Mouse (Mus musculus) embryonic facial prominence, embryonic 13.5 days (tissue): Measurements from ENCODE around the gene Sap30bp. TPM values are rescaled to one million over a fixed set of nuclear protein-coding genes. Genes with fewer than 3 reads are reported as not detected.

Experiments used
- ATAC-seq: fragments of 200-750 bp; cut with Nextera tagmentation; 2 replicates; pipeline ENCODE4 v1.8.0; 2017; ENCODE audit warnings: low read depth; ENCODE audit not compliant: insufficient number of reproducible peaks, insufficient read depth, low FRiP score, low TSS enrichment
- H3K27ac ChIP-seq: fragments of 300-500 bp; sonication (generic); 2 replicates; pipeline ENCODE4 v1.5.1; 2015; ENCODE audit warnings: moderate library complexity, mild to moderate bottlenecking, inconsistent platforms
- H3K27me3 ChIP-seq: fragments of 300-500 bp; sonication (generic); 2 replicates; pipeline ENCODE4 v1.6.1; 2015; ENCODE audit warnings: mild to moderate bottlenecking, inconsistent platforms
- H3K36me3 ChIP-seq: fragments of 300-500 bp; sonication (generic); 2 replicates; pipeline ENCODE4 v1.6.1; 2015; ENCODE audit warnings: mild to moderate bottlenecking, inconsistent platforms
- H3K4me1 ChIP-seq: fragments of 300-500 bp; sonication (generic); 2 replicates; pipeline ENCODE4 v1.6.1; 2015; ENCODE audit warnings: inconsistent platforms
- H3K4me2 ChIP-seq: fragments of 300-500 bp; sonication (generic); 2 replicates; pipeline ENCODE4 v1.6.1; 2015; ENCODE audit warnings: moderate library complexity, mild to moderate bottlenecking, inconsistent platforms
- H3K4me3 ChIP-seq: fragments of 300-500 bp; sonication (generic); 2 replicates; pipeline ENCODE4 v1.5.1; 2015; ENCODE audit warnings: mild to moderate bottlenecking, inconsistent platforms
- H3K9ac ChIP-seq: fragments of 300-500 bp; sonication (generic); 2 replicates; pipeline ENCODE4 v1.6.1; 2015; ENCODE audit warnings: mild to moderate bottlenecking, inconsistent platforms
- H3K9me3 ChIP-seq: fragments of 300-500 bp; sonication (generic); 2 replicates; pipeline ENCODE4 v1.6.1; 2016; ENCODE audit warnings: inconsistent platforms
- WGBS: fragments of 180-500 bp; shearing (Covaris S2); methylation state at CpG from one replicate; pipeline ENCODE4 v1.1.7; 2015; ENCODE audit warnings: mixed read lengths; 5-methylcytosine and 5-hydroxymethylcytosine counted together
- polyA plus RNA-seq: library from polyadenylated mRNA; unstranded; fragments of >200 nt; fragmentation: Nextera tagmentation; extraction: Ambion mirVana; gene quantifications from 2 replicates; pipeline ENCODE4 v1.2.1, GENCODE M21; 2015

Sap30bp gene
- polyA plus RNA-seq, 1 experiment from 2014 or later, result 53.9 TPM

DNA sequence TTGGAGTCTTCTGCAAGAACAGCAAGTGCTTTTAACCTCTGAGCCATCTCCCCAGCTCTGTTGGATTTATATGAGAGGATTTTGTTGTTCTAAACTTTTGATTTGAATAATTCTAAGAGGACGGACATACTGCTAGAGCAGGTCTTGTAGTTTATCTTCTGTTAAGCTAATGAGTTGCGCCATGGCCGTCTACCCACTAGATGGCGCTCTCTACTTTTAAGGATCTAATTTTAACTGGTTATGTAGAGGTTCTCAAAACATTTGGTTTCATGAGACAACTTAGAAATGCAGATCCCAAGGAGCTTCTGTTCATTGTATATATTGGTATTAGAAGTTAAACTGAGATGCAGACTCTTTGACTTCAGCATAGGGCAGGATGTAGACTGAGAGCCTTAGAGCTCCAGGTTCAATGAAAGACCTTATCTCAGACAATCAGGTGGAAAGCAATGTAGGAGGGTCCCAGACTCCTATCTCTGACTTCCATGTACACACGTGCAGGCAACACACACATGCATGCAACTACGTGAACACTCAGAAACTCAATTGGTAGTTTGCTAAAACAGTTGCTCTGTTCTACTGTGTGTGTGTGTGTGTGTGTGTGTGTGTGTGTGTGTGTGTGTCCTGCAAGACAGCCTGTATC is 6.7 kb downstream of the Sap30bp start:
- H3K4me2 ChIP-seq, result no peak overlapping the region
- 39% methylated on average over 6 of the region's 6 CpGs for WGBS
- no peaks in the 10 kb centered on the region for H3K27me3 ChIP-seq
- H3K27ac ChIP-seq, result no peak overlapping the region
- peaks cover 79% of the 10 kb centered on the region for H3K36me3 ChIP-seq
- no peak overlapping the region for H3K9ac ChIP-seq
- H3K4me3 ChIP-seq, result no peak overlapping the region
- peaks cover 1% of the 10 kb centered on the region; the same call in 1 of the 2 replicates for H3K4me1 ChIP-seq
- no peak for ATAC-seq
- H3K9me3 ChIP-seq, result no peaks in the 10 kb centered on the region

DNA sequence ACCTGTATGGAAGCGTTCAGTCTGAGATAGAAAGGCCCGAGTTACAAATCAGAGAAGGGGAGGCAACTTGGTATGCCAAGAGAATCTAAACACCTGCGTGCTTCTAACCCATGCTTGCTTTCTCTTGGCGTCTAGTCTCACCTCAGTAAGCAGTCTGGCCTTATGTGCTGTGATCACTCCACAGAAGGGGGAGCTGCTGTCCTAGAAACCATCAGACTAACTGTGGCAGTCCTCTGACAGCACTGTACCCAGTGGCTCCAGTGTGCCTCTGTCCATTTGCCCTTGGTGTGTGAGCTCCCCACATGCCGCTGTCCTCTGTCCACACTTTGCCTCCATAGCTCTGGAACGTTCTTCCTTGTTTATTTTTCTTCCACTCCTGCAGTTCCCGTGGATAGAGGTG is 8.9 kb downstream of the Sap30bp start:
- H3K9me3 ChIP-seq, result no peaks in the 10 kb centered on the region
- H3K4me1 ChIP-seq, result no peaks in the 10 kb centered on the region
- H3K27me3 ChIP-seq, result no peaks in the 10 kb centered on the region
- H3K27ac ChIP-seq, result no peak overlapping the region
- 84% methylated on average over 7 of the region's 7 CpGs for WGBS
- ATAC-seq, result no peak
- H3K36me3 ChIP-seq, result peaks cover 90% of the 10 kb centered on the region
- H3K4me2 ChIP-seq, result no peak overlapping the region
- no peak overlapping the region for H3K9ac ChIP-seq
- no peak overlapping the region for H3K4me3 ChIP-seq

- WGBS, result 69% methylated on average over 8 of the region's 8 CpGs
- Histone ChIP-seq H3K27ac (peak overlapping the region; percentile 69), H3K4me3 (no peak overlapping the region), H3K27me3 (no peaks in the 10 kb centered on the region), H3K4me1 (no peaks in the 10 kb centered on the region), H3K4me2 (no peak overlapping the region; the same call in 1 of the 2 replicates), H3K9ac (0 out of 2 replicates have a peak overlapping the region, but pooled peaks have one; percentile 27), H3K9me3 (no peaks in the 10 kb centered on the region), H3K36me3 (peaks cover 87% of the 10 kb centered on the region)
- ATAC-seq, result no peak
These were observed 12.2 kb downstream of the Sap30bp start for GRCm38 (mm10) chr11:115945247-115945646.

- ATAC-seq, result no peak
- Histone ChIP-seq H3K36me3 (peaks cover 85% of the 10 kb centered on the region), H3K4me1 (no peaks in the 10 kb centered on the region), H3K27ac (peak overlapping the region; percentile 74), H3K27me3 (no peaks in the 10 kb centered on the region), H3K4me3 (no peak overlapping the region), H3K9me3 (no peaks in the 10 kb centered on the region), H3K4me2 (no peak overlapping the region), H3K9ac (no peak overlapping the region)
- 80% methylated on average over 9 of the region's 9 CpGs for WGBS
These were observed 13.2 kb downstream of the Sap30bp start for GRCm38 (mm10) chr11:115946221-115946828.

DNA sequence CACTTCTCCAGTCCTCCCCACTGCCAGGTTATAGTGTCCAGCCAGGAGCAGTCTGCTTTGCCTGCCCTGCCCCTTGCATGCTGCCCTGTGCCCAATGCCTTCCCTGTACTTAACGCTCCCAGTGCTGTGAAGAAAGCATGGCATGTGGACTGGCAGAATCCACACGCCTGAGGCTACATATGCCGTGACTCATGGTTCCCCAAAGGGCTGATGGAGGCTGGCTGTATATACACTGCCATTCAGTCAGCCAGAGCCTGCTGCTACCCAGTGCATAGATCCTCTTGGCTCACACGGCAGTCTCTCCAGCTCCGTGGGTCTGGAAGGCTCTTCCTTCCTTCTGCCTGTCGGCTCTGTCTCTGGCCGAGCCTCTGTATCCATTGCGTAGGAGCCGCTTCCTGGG is 15.2 kb downstream of the Sap30bp start:
- Histone ChIP-seq H3K4me2 (no peak overlapping the region), H3K27me3 (no peaks in the 10 kb centered on the region), H3K36me3 (peaks cover 90% of the 10 kb centered on the region), H3K9ac (no peak overlapping the region), H3K4me3 (no peak overlapping the region), H3K9me3 (no peaks in the 10 kb centered on the region), H3K27ac (no peak overlapping the region), H3K4me1 (no peaks in the 10 kb centered on the region)
- no peak for ATAC-seq
- WGBS, result 86% methylated on average over 9 of the region's 9 CpGs

- ATAC-seq, result no peak
- WGBS, result 86% methylated on average over 2 of the region's 2 CpGs
- Histone ChIP-seq H3K27ac (peak overlapping the region; percentile 44; the same call in 1 of the 2 replicates), H3K9ac (no peak overlapping the region), H3K4me1 (peaks cover 10% of the 10 kb centered on the region; the same call in 1 of the 2 replicates), H3K27me3 (no peaks in the 10 kb centered on the region), H3K36me3 (peaks cover 90% of the 10 kb centered on the region), H3K9me3 (no peaks in the 10 kb centered on the region), H3K4me2 (no peak overlapping the region), H3K4me3 (no peak overlapping the region)
These were observed 17.6 kb downstream of the Sap30bp start for GRCm38 (mm10) chr11:115950719-115951118.

DNA sequence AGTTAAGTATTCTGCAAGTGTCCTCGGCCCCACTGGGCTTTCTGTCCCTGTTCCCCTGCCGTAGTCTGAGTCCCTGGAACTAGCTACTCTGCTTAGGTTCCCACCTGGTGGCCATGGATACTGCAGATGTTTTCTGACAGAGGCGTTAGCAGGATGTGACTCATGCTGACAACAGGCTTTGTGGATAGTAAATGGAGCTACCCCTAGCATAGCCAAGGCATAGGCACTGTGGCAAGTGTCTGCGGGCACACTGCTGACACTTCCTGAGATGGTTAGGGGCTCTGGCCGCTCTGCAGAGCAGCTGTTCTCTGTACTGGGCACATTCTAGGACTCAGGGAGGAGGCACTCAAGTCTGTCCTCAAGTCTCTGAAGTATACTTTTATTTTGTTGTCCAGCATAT is 21.6 kb downstream of the Sap30bp start:
- Histone ChIP-seq H3K27me3 (no peaks in the 10 kb centered on the region), H3K4me2 (no peak overlapping the region), H3K4me1 (peaks cover 26% of the 10 kb centered on the region), H3K27ac (peak overlapping the region; percentile 44; the same call in 1 of the 2 replicates), H3K36me3 (peaks cover 80% of the 10 kb centered on the region), H3K9me3 (no peaks in the 10 kb centered on the region), H3K9ac (no peak overlapping the region), H3K4me3 (no peak overlapping the region)
- 84% methylated on average over 5 of the region's 5 CpGs for WGBS
- no peak for ATAC-seq

DNA sequence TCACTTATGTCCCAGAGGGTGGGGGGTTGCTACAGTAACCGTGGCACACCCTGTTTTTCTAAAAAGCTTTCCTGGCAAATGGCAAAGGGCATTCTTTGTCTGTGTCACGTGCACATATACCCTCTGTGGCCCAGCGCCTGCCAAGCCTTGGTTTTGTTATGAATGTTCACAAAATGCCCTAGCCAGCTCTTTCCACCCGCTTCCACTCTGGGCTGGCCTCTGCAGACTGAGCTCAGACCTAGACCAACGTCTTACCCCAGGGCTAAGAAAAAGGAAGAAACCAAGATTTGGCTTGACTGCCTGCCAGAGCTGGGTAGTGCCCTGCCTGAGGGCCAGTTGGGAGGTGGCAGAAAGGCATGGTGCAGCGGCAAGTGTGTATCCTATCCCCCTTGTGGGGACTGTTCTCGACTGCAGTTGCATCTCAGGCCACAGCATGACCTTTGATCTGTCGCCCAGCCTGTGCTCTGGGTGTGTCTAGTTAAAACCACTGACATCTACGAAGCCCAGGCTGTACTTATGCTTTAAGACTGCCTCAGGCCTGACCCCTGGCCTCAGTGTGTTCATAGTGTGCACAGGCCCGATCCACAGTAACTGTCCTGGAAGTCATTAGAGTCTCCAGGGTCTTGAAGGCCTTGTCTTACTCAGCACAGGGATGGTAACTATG is 22.2 kb downstream of the Sap30bp start:
- peaks cover 26% of the 10 kb centered on the region for H3K4me1 ChIP-seq
- H3K4me3 ChIP-seq, result no peak overlapping the region
- no peaks in the 10 kb centered on the region for H3K27me3 ChIP-seq
- 0 out of 2 replicates have a peak overlapping the region, but pooled peaks have one; percentile 82 for H3K27ac ChIP-seq
- no peak overlapping the region for H3K4me2 ChIP-seq
- no peaks in the 10 kb centered on the region for H3K9me3 ChIP-seq
- H3K36me3 ChIP-seq, result peaks cover 81% of the 10 kb centered on the region
- WGBS, result 46% methylated on average over 10 of the region's 10 CpGs
- H3K9ac ChIP-seq, result no peak overlapping the region
- no peak for ATAC-seq

- Histone ChIP-seq H3K4me1 (peaks cover 26% of the 10 kb centered on the region), H3K36me3 (peaks cover 81% of the 10 kb centered on the region), H3K27me3 (no peaks in the 10 kb centered on the region), H3K4me3 (no peak overlapping the region), H3K4me2 (no peak overlapping the region), H3K27ac (peak overlapping the region; percentile 82), H3K9ac (0 out of 2 replicates have a peak overlapping the region, but pooled peaks have one; percentile 0), H3K9me3 (no peaks in the 10 kb centered on the region)
- ATAC-seq, result no peak; the same call in 1 of the 2 replicates
- 32% methylated on average over 4 of the region's 4 CpGs for WGBS
These were observed 23.4 kb downstream of the Sap30bp start for GRCm38 (mm10) chr11:115956453-115956852.

DNA sequence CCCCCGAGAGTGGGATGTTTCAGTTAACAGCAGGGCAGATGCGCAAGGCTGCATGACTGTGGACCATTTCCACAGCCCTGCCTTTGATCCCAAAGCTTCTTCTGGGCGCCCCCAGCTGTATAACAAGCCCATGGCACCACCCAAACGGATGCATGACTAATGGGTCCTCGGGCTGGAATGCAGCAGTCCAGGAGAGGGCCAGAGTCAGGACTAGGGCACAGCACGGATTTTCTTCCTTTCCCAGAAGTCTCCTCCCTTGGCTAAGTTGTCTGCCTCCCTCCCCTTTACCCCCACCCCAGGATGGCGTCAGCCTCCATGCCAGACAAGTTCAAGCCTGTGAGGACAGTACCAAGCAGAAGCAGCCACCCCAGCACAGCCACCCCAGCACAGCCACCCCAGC is 24.9 kb downstream of the Sap30bp start:
- Histone ChIP-seq H3K27ac (peak overlapping the region; percentile 82; the same call in 1 of the 2 replicates), H3K4me2 (no peak overlapping the region), H3K36me3 (peaks cover 81% of the 10 kb centered on the region), H3K9me3 (no peaks in the 10 kb centered on the region), H3K4me3 (no peak overlapping the region), H3K27me3 (no peaks in the 10 kb centered on the region), H3K9ac (0 out of 2 replicates have a peak overlapping the region, but pooled peaks have one; percentile 32), H3K4me1 (peaks cover 26% of the 10 kb centered on the region)
- WGBS, result 49% methylated on average over 7 of the region's 7 CpGs
- ATAC-seq, result no peak

DNA sequence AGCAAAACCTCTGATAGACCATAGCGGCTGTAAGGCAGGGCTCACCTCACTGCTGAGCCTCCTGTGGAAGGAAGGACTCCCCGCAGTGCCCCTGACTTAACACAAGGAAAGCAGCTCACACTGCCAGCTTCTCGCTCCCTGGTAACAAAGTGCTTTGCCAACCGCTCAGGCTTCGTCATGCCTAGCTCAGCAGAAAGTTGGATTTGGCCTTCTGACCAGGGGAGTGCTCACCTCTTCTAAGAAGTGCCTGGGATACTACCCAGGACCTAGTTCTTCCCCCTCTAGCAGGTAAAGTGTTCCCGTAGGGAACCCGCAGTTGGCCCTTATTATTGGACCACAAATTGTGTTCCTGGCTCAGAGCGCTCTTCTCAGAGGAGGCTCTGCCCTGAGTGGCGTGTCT is 25.9 kb downstream of the Sap30bp start:
- Histone ChIP-seq H3K4me1 (peaks cover 26% of the 10 kb centered on the region), H3K36me3 (peaks cover 83% of the 10 kb centered on the region), H3K4me2 (no peak overlapping the region), H3K27ac (no peak overlapping the region), H3K9ac (no peak overlapping the region), H3K4me3 (no peak overlapping the region), H3K9me3 (no peaks in the 10 kb centered on the region), H3K27me3 (no peaks in the 10 kb centered on the region)
- no peak for ATAC-seq
- 98% methylated on average over 9 of the region's 9 CpGs for WGBS
